Mouse (Mus musculus): ENCODE results near the gene Stox1.
"Not testable (repeated sequence)": the region's sequence is repeated elsewhere in the genome, so short reads cannot be mapped to it uniquely, and the experiment has no call there.

Stox1 gene

GRCm38 (mm10) chr10:62725771-62726687, at the start of gene Stox1:
TSS of gene Stox1 (minus strand) at chr10:62726128.
- peak; percentile 8 to 40 for DNase-seq (ENCODE audit: low spot score in 2 of 2)

DNA sequence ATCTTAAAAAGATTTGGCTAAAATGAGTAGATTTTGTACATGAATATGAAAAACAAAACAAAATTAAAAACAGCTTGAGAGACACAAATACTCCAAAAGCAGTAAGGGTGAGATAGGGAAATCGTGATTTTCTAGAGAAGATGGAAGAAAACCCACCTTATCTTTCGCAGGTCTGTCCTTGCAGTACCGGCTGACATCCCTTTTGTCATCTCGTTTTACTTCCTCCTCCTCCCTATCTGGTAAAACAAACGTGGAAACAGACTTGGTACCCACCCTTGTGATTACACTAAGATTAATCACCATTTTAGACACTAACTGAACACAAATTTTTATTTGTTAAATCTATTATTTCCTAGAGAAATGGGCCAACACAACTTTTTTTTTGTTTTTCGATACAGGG, 24.9 kb upstream of the Stox1 start:
- DNase-seq (ENCODE audit: low spot score in 2 of 2), result no peak

DNA sequence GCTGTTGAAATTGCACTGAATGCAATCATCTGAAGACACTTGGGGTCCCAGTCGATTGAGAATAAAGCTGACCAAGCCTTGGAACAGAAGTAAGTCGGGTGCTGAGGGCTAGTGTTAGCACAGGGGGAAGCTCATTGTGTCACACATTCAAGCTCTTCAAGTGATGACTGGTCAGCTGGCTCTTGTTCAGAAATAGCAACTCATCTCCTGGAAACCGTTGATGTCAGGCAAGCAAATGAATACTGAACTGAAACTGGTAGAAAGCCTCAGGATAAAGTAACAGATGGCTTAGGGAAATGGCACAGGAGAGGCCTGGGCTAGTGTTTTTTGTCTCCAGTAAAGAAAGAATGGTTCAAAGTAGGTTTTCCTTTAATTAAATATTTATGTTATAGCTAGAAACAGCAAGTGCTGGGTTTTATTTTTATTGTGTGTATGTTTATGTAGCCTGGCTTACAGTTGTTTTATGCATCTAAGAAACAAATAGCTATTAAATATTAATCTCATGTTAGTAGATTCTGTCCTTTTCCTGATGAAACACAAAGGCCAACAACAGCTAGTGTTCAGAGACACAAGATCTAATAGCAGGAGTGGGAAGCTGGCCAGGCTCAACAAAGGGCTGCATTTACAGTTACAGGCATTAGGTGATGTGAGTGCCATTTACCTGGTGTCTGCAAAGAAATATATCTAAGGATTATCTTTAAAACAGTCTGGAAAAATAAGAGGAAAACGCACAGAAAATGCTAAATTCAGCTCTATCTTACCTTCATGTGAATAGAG, 14.2 kb upstream of the Stox1 start:
- no peak for DNase-seq (ENCODE audit: low spot score in 2 of 2)

DNA sequence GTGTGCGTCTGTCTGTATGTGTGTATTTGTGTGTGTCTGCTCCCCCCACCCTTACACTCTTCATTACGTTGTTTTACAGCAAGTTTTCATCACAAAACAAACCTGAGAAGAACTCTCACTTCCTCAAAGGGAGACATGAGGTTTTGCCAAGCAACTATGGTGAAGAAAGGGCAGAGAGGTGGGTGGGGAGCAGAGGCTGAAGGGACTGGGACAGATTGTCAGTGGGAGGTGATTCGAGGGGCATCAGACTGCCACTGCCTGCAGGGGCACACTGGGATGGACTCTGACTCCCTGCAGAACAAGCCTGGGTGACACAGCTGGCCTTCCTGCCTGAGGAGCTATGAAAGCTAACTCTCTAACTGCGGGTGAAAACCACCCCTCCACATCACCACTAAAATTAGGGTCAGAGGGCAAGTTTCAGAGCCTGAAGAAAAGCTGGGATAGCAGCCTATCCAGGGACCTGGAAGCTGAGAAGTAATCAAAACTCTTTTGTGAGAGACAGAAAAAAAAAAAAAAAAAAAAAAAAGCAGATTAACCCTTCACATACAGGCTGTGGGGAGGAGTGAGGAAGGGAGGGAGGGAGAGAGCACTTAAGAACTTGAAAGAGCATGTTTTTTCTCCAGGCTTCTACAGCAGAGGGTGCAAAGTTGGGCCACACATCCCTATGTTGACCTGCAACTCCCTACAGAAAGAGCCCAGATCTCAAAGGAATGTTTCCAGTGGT, 11.2 kb upstream of the Stox1 start:
- no peak for DNase-seq (ENCODE audit: low spot score in 2 of 2)

GRCm38 (mm10) chr10:62730826-62731225, 4.9 kb upstream of the Stox1 start:
- DNase-seq (ENCODE audit: low spot score in 2 of 2), result no peak

DNA sequence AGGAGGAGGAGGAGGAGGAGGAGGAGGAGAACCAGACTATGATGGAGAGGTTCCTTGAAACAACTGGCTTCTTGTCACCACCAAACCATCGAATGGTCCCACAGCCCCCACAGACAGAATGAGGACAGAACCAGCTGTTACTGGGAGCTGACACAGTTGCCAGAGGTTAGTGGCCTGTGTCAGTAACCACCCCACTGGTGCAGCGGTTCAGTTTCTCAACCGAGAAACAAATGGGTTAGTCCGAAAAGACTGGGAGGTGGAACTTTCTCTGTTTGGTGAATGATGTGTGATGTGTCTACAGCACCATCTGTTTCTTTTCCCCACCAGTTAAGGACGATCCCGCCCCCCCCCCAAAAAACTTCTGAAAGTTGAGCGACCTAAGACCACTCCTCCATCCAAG, 992 bp downstream of the Stox1 start:
- DNase-seq (ENCODE audit: low spot score in 2 of 2), result no peak

- no peak for DNase-seq (ENCODE audit: low spot score in 2 of 2)
Observed at GRCm38 (mm10) chr10:62722701-62723100, 3.2 kb downstream of the Stox1 start.

GRCm38 (mm10) chr10:62720574-62720973, 5.4 kb downstream of the Stox1 start:
- DNase-seq (ENCODE audit: low spot score in 2 of 2), result not testable (repeated sequence)

- no peak for DNase-seq (ENCODE audit: low spot score in 2 of 2)
Observed at GRCm38 (mm10) chr10:62713457-62713856, 12.5 kb downstream of the Stox1 start.

DNA sequence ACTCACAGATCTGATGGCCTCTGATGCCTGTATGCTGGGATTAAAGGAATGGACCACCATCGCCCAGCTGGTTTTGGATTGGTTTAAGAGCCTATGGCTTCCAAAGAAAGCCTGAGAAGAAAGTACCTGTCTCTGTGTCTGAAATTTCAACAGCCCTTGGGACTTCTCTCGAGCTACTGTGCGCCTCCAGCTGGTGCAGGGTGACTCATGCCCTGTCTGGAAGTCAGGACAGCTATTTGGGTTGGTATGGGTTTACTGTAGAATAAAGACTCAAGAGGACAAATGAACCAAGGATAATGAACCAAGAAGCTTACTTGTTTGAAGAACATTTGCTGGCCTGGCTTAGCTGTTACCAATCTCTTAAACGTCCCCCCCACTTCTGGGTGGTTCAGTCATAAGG, 22.3 kb downstream of the Stox1 start:
- no peak for DNase-seq (ENCODE audit: low spot score in 2 of 2)

DNA sequence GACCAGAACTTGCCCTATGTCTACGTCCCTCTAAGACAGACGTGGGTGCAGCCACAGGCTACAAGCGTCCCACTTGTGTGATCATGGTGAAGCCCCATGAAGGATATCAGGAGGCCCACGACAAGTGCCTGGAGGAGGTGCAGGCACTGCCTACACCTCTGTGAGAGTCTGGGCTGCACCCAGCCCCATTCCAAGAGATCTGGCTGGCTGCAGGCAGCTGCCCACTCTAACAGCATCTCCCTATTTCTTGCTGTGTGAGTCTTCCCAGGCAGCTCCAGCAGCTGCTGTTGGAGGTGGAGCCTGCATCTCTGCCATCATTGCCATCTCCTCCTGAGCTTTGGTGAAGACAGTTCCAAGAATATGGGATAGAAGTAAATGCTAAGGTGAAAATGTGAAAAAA, 23.5 kb downstream of the Stox1 start:
- no peak for DNase-seq (ENCODE audit: low spot score in 2 of 2)

GRCm38 (mm10) chr10:62692771-62693170, 33.2 kb downstream of the Stox1 start:
- DNase-seq (ENCODE audit: low spot score in 2 of 2), result no peak

DNA sequence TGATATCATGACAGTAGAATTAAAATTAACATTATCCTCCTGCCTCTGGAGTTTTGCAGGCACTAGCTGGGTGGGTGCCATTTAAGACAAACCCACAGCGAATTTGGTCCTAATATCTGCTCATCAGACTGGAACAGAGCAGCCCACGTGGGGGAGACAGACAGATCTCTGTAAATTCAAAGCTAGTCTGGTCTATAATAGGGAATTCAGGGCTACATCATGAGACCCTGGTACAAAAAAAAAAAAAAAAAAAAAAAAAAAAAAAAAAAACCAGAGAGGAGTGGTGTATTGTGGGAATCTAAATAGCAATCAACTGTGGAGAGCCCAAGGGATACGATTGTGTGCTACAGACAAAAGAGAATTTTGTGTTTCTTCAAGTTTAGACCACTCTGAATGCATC, 33.7 kb downstream of the Stox1 start:
- no peak for DNase-seq (ENCODE audit: low spot score in 2 of 2)

DNA sequence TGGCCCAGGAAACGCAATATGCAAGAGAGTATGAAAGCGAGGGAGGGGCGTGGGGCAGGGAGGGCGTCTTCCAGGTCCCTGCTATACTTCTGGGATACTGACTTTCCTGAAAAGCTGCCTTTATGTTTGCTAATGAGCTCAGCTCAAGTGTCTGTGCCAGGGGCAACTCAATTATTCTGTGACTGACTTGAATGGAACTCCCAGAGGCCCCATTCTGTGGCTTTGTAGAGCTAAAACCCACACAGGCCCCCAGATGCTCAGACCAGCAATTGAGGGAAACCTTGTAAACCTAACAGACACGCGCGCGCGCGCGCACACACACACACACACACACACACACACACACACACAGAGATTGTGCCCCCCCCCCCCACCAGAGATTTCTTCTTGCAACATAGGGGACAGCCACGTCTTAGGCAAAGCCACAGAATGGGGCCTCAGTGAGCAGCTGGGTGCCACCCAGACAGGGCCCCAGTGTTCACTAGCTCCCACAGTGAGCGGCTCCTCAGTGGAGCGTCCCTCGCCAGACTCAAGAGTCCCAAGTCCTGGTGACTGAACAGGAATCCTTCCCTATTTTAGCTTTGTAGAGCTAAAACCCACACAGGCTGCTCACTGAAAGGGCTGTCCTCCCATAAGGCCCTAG, 38.8 kb downstream of the Stox1 start:
- DNase-seq (ENCODE audit: low spot score in 2 of 2), result no peak

DNA sequence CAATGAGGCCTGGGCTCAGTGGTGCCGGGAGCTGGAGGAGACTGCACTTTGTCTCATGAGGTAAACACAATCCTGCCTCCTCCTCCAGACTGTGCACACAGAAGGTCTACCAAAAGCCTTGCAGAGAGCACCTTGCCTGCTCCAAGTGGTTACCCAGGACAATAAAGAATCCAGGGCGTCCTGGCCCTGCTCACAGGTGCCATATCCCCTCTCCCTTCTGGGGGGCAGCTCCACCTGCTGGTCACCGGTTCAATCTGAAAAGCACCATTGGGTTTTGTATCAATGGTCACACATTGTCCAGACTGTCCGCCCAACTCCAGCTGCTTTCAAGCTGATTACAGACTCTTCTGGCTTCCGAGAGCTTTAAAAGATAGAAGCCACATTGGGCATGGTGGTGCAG, 42.9 kb downstream of the Stox1 start:
- no peak for DNase-seq (ENCODE audit: low spot score in 2 of 2)

- DNase-seq (ENCODE audit: low spot score in 2 of 2), result no peak
Observed at GRCm38 (mm10) chr10:62679833-62680232, 46.1 kb downstream of the Stox1 start.

GRCm38 (mm10) chr10:62677329-62677728, 48.6 kb downstream of the Stox1 start:
- no peak for DNase-seq (ENCODE audit: low spot score in 2 of 2)

GRCm38 (mm10) chr10:62676196-62676595, 49.7 kb downstream of the Stox1 start:
- no peak for DNase-seq (ENCODE audit: low spot score in 2 of 2)

DNA sequence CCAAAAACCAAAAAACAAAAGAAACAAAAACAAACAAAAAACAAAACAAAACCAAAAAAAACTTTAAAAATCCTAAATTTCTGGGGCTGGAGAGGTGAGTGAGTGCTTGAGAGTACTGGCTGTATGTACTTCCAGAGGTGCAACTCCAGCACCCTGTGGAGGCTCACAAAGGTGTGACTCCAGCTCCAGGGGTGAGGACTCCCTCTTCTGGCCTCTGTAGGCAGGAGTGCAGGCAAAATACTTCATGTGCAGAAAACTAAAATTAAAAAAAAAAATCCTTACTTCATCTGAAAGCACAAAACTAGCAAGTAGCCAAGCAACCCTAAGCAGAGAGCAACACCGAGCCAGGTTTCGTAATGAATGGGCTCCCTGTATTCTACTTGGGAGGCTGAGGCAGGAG, 53.6 kb downstream of the Stox1 start:
- no peak for DNase-seq (ENCODE audit: low spot score in 2 of 2)

DNA sequence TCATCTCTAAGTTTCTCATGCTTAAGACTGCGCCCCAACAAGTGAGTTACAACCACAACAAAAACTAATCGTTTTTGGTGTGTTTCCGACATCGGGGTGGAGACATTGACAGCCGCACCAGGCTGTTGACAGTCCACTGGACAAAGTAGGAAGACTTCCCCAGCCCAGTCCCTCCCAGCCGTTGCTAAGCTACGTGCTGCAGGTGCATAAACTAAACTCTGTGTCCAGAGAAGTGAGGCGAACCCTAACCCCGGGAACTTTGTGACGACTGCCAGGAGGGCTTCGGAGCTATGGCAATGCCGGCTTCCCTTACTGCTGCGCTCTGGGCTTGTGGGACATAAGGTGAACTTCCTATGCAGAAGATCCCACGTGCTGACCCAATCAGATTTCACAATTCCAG, 56.7 kb downstream of the Stox1 start:
- no peak for DNase-seq (ENCODE audit: low spot score in 2 of 2)

DNA sequence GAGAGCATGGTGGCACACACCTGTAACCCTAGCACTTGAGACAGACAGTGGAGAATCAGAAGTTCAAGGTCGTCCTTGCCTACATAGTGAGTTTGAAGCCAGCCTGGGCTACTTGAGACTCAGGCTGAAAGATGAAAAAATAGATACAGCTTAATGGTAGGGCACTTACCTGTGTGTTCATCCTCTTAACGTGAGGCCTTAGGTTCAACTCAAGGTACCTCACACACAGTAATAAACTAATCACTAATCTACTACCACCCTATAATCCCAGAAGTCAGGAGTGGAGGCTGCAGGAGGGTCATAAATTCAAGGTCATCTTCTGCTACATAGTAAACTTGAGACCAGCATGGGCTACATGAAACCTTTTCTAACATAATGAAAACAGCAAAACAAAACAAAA, 57.5 kb downstream of the Stox1 start:
- no peak for DNase-seq (ENCODE audit: low spot score in 2 of 2)

- DNase-seq (ENCODE audit: low spot score in 2 of 2), result no peak
Observed at GRCm38 (mm10) chr10:62668043-62668442, 57.9 kb downstream of the Stox1 start.
